Mouse (Mus musculus): ENCODE measurements at regions not wholly inside any gene's neighbourhood (a gene's known extent, or its start where the extent isn't known, plus 50 kb on each side); places are given as distances from the start of the nearest gene placed in this dataset.

DNA sequence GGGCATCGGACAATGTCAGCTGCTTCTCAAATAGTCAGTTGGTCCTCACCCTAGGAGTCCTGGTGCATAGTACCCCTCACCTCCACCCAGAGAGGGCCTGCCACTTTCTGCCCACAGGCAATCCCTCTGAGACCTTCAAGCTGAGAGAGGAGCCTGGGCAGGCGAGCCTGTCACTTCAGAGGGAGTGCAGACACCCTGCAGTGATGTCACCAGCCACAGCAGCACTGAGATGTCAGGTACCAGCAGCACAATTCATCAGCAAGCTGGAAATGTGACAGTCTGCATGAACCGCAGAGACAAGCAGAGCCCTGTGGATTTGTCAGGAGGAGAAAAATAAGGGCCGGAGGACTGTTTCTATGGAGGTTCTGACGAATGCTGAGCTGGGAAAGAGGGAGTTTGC lies 324.3 kb downstream of the Qk start:
- DNase-seq (ENCODE audit: low spot score) = peak; percentile 25

DNA sequence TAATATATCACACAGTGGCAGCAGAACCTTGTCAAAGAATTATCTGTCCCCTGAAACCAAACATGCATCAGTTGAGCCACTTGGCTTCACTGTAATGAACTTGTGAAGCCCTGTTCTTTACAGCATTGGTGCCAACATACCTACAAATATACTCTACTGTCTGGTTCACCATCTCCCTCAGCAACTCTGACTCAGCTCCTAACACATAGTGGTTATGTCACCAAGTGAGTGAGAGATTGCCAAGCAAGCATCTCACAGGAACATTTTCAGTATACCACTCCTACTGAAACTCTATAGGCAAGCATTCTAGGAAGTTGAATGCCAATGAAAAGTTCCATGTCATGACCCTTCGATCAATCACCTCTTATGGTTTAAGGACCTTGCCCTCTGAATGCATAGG lies 321.2 kb upstream of the Pabpc6 start:
- DNase-seq (ENCODE audit: low spot score) = no peak

- no peak for DNase-seq (ENCODE audit: low spot score)
Measured at GRCm38 (mm10) chr17:9981273-9981672, 311.8 kb upstream of the Pabpc6 start.

DNA sequence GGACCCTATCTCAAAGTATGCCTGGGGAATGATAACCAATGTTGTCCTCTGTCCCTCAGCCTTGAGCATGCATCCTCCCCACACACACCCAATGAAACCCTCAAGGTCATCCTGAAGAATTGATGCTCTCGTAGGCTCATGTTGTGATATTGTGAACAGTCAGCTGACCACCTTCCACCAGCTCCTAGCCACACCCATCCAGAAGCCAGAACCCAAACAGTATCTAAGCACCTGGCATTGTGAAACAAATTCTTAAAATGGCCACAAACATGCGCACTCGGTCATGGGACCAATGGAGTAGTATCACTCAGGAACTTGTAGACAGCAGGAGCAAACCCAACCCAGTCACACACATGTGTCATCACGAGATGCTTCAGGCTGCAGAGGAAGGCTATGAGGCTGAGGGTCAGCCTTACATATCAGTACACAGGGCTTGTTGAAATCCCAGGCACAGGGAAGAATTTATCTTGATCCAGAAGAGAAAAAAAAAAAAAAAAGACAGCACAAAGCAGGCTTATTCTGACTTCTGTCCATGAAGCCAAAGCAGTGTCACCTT lies 307.4 kb upstream of the Pabpc6 start:
- no peak for DNase-seq (ENCODE audit: low spot score)

DNA sequence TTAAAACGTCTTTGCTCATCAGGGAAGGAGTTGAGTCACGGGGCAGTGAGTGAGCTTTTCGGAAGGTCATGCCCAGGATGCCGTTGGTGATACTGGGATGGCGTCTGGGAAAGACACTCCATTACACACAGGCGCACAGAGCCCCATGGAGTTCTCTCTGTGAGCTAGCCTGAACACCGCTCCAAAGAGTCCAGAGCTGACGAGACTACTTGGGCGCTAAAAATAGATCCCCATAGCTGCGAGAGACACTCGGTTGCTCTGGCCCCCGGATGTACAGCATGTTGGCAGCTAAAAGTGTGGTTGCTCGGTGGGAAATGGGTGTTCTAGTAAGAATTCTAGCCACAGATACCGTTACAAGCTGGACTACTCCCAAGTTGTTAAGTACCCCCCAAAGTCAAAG lies 306.5 kb upstream of the Pabpc6 start:
- no peak for DNase-seq (ENCODE audit: low spot score)

DNA sequence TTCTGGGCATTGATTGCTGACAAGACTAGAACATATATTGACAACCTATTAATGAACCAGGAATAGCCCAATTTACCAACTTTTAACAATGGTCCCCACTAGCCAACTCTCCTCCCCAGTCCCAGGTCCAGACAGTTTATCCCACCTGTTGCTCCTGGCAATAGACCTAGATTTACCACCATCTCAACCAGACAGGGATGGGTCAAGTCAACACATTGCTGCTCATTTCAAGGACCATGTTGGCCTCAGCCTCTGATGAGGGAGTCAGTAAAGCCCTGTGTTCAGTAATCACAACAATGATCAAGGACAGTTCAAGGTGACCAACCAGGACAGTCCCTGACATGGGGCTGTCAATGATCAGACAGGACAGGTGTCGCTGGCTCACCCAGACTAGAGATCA lies 305.6 kb upstream of the Pabpc6 start:
- no peak for DNase-seq (ENCODE audit: low spot score)

- DNase-seq (ENCODE audit: low spot score) = peak; percentile 13
Measured at GRCm38 (mm10) chr17:9967988-9968387, 298.5 kb upstream of the Pabpc6 start.

DNA sequence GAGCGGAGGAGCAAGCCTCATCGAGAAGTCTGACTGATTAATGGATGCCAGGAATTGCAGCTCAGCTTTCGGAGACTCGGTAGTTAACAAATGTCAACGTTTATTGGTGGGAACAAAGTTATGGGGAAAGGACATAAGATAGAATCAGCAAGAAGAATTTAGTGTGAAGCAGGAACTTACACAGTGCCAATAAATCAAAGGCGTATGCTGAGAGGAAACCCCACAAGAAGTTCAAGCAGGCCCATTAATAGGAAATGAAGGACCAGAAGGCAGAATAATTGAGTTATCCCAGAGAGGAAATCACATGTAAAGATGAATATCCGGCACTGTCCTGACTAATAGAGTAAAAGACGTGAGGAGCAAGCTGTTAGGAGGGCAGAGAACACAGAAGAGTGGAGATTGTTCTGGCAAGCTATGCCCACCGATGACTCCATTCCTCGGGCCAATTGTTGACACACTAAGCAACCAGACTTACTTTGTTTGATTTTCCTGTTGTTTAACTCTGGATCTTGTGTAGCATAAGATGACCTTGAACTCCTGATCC lies 293.4 kb upstream of the Pabpc6 start:
- peak; percentile 29 for DNase-seq (ENCODE audit: low spot score)

- DNase-seq (ENCODE audit: low spot score) = no peak
Measured at GRCm38 (mm10) chr17:9948985-9949667, 279.6 kb upstream of the Pabpc6 start.

- no peak for DNase-seq (ENCODE audit: low spot score)
Measured at GRCm38 (mm10) chr17:9947609-9948008, 278.1 kb upstream of the Pabpc6 start.

DNA sequence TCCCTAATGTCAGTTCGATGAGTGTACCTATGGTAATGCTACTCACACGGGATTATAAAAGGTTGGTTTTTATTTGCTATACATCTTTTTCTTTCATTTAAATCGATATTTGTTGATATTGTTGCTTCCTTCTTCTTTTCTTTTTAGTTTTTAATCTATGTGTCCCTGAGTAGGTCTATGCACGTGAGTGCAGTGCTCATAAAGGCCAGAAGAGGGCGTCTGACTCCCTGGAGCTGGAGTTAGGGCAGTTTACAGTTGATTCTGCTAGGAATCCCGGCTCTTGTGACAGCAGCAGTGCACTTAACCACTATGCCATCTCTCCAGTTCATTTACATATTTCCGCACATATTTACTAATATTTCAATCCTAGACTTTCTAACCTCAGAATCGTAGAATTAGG lies 275.0 kb upstream of the Pabpc6 start:
- no peak for DNase-seq (ENCODE audit: low spot score)

DNA sequence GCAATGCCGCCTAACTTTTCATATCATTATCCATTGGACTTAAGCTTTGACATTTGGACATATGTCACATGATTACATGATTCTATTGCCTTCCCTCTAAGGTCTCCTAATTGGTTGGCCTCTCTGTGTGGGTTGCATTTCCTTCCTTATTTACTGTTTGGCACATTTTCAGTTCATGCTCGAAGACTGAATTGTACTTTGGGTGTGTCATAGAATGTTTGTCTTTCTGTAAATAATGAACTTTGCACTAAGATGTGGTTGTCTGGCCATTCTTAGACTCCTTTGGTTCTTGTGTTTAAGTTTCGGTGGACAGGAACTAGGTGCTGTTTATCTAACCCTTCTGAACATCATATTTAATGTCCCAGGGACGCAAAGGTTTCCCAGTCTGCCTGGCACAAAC lies 272.7 kb upstream of the Pabpc6 start:
- no peak for DNase-seq (ENCODE audit: low spot score)

- no peak for DNase-seq (ENCODE audit: low spot score)
Measured at GRCm38 (mm10) chr17:9939576-9939975, 270.1 kb upstream of the Pabpc6 start.

GRCm38 (mm10) chr17:9938426-9938825 lies 268.9 kb upstream of the Pabpc6 start:
- no peak for DNase-seq (ENCODE audit: low spot score)

DNA sequence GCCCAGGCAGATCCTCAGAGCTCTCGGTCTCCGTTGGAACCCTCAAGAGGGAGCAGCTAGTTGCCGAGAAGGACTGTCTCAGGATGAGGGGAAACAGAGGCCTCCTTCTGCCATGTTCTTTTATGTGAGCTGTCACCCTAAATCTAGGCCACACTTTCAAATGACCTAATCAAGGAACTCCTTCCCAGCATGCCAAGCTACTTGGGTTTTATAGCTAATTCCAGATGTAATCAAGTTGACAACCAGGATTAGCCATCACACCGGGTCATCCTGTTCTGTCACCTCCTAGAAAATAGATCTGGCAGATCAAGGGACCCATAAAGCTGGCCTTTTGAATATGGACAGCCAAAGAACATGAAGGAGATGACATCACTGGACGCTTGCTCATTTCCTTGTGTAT lies 267.7 kb upstream of the Pabpc6 start:
- no peak for DNase-seq (ENCODE audit: low spot score)

GRCm38 (mm10) chr17:9932186-9932585 lies 262.7 kb upstream of the Pabpc6 start:
- DNase-seq (ENCODE audit: low spot score) = no peak

- no peak for DNase-seq (ENCODE audit: low spot score)
Measured at GRCm38 (mm10) chr17:9931526-9931925, 262.0 kb upstream of the Pabpc6 start.

- DNase-seq (ENCODE audit: low spot score) = no peak
Measured at GRCm38 (mm10) chr17:9929448-9930088, 260.1 kb upstream of the Pabpc6 start.

- DNase-seq (ENCODE audit: low spot score) = no peak
Measured at GRCm38 (mm10) chr17:9927724-9928123, 258.2 kb upstream of the Pabpc6 start.

- no peak for DNase-seq (ENCODE audit: low spot score)
Measured at GRCm38 (mm10) chr17:9926308-9926707, 256.8 kb upstream of the Pabpc6 start.

DNA sequence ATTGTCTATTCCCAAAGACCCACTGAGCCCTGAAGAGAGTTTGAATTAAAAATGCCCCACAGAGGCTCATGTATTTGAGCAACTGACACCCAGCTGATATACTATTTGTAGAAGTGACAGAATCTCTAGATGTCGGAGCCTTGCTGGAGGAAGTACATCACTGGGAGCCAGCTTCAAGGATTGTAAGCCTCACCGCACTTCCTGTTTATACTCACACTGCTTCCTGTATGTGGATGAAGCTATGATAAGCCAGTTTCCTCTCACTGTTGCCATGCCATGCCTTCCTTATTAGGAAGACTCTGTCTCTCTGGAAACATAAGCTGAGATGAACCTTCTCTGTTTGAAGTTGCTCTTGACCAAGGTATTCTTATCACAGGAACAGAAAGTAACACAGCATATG lies 251.8 kb upstream of the Pabpc6 start:
- no peak for DNase-seq (ENCODE audit: low spot score)

DNA sequence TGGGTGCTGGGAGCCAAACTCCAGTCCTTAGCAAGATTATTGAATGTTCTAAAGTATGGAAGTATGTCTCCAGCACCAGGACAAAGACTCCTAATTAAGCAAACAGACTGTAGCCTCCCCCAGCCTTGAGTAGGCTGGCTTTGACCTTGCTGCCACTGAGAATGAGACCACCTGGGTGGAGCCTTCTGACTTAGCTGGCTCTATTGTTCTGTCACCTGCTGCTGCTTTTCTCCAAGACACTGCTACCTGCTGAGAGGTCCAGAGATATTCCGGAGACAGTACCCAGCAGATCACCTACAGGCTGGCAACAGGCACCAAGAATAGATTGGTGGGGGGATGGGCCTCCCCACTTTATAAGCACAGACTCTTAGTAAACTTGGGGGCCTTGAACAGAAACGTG lies 247.5 kb upstream of the Pabpc6 start:
- no peak for DNase-seq (ENCODE audit: low spot score)

GRCm38 (mm10) chr17:9910856-9911255 lies 241.3 kb upstream of the Pabpc6 start:
- DNase-seq (ENCODE audit: low spot score) = no peak
